Mouse (Mus musculus) embryo, embryonic 11.5 days (tissue): ENCODE measurements around the gene Nat14.

Source experiments
- DNase-seq: peaks from one replicate; pipeline ENCODE4 v3.0.0-alpha.2; 2012; ENCODE audit warnings: low read depth, low spot score

Gene Nat14

GRCm38 (mm10) chr7:4947855-4948254 lies 26.0 kb downstream of the Nat14 start:
- DNase-seq = no peak

DNA sequence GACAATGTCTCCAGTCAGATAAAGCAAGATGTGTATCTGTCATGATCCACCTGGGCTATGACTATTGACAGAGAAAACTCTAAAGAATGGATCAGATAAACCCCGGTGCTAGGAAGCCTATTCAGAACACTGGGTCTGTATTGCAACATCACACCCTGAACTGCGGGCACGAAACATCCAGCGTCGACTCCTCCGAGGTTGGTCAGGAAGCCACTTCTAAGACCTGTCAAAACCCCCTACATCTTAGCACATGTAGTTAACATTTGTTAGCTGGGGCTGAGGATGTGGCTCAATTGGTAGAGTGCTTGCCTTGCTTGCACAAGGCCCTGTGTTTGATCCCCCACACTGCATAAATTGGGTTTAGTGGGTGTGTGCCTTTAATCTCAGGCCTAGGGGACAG lies 26.6 kb downstream of the Nat14 start:
- no peak for DNase-seq

- no peak for DNase-seq
Measured at GRCm38 (mm10) chr7:4950561-4951342, 28.9 kb downstream of the Nat14 start.

DNA sequence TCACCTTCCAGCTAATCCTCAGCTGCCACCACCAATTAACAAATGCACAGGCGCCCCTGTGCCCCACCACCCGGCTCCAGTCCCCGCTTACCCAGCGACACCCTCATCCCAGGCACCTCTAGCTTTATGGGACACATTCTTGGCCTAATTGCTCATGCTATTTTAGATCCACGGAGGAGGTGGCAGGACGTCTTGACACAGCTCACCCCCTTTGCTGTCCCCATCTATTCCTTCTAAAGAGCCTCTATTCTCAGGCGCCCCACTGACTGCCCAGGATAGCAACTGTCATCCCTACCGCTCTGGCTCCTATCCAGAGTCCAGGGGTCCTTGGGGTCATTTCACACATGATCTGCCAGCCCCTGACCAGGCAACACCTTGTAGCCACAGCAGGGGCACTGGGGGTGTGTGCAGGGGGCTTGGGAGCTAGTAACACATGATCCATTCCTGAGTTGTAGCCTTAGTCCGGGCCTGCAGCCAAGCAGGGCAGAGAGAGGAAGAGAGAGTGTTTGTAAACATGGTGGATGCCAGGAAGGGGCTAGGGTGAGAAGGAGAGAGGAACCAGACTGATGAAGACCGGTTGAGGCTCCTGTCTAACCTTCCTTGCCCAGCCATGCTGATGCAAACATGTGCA lies 32.1 kb downstream of the Nat14 start:
- no peak for DNase-seq

DNA sequence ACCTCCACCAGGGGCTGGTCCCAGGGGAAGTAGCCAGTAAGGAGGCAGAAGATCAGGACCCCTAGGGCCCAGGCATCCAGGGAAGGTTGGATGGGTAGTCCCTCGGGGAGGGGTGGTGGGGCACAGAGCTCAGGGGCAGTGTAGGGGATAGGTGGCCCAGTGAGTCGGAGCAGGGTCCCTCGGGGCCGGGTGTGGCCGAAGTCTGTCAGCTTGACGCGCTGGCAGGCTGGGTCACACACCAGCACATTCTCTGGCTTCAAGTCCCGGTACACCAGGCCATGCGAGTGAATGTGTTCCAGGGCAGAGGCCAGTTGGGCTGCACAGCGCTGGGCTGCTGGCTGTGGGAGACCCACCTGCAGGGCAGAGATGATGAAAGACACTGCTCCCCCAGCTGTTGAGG lies 35.5 kb downstream of the Nat14 start:
- DNase-seq = no peak

- DNase-seq = no peak
Measured at GRCm38 (mm10) chr7:4963527-4963926, 41.7 kb downstream of the Nat14 start.

- peak; percentile 31 for DNase-seq
Measured at GRCm38 (mm10) chr7:4964272-4964671, 42.4 kb downstream of the Nat14 start, which contains the start of gene Sbk2. Gene Sbk2 (minus strand): TSS chr7:4964406.

- no peak for DNase-seq
Measured at GRCm38 (mm10) chr7:4964988-4965387, 43.2 kb downstream of the Nat14 start.

GRCm38 (mm10) chr7:4971068-4971467 lies 49.2 kb downstream of the Nat14 start, which contains the start of gene Sbk3:
Gene Sbk3 (minus strand): TSS chr7:4971168.
- DNase-seq = no peak

GRCm38 (mm10) chr7:4971710-4972109 lies 49.9 kb downstream of the Nat14 start:
- DNase-seq = no peak

DNA sequence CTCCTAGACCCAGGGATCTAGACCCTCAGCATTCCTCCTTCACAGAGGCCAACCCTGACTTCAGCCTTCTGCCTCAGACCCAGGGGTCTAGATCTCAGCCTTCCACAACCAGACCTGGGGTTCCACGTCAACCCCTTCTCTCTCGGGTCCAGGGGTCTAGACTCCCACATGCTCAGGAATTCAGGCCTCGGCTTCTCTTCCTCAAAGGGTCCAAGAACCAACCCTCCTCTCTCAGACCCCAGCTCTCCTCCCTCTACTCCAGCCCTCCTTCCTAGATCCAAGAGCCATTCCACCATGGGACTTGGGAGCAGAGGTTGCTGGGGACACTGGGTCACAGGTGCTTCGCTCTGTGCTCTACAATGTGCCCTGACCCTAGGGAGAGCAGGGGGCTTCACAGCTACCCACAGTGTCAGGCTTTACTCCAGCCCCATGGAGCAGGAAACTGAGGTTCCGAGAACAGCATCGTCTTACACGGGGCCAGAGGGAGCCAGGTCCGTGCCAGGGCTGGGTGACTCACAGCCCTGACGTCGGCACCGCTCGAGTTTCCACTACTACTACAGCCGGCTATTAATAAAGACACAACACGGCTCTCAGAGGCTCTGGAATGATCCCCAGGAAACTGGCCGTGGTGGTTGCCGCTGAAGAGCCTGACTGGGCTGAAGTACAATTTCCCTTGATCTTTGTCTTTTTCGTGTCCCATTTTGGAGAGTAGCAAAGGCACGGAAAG lies 50.7 kb downstream of the Nat14 start:
- no peak for DNase-seq
